Mouse (Mus musculus): ENCODE measurements around the gene Uvrag.

The Uvrag gene

GRCm38 (mm10) chr7:98916581-98916980 lies 224.4 kb downstream of the Uvrag start:
- no peak for DNase-seq

GRCm38 (mm10) chr7:98912953-98913360 lies 228.0 kb downstream of the Uvrag start:
- peak in 1 of 2 experiments; percentile 38 for DNase-seq

- no peak for DNase-seq
Measured at GRCm38 (mm10) chr7:98911276-98911675, 229.7 kb downstream of the Uvrag start.

- no peak for DNase-seq
Measured at GRCm38 (mm10) chr7:98910712-98911111, 230.2 kb downstream of the Uvrag start.

- no peak for DNase-seq
Measured at GRCm38 (mm10) chr7:98910164-98910563, 230.8 kb downstream of the Uvrag start.

GRCm38 (mm10) chr7:98907476-98907875 lies 233.5 kb downstream of the Uvrag start:
- DNase-seq, result no peak

GRCm38 (mm10) chr7:98904659-98905362 lies 236.1 kb downstream of the Uvrag start:
- no peak for DNase-seq

GRCm38 (mm10) chr7:98903884-98904283 lies 237.1 kb downstream of the Uvrag start:
- DNase-seq, result peak in 1 of 2 experiments; percentile 16

GRCm38 (mm10) chr7:98901120-98901519 lies 239.8 kb downstream of the Uvrag start:
- DNase-seq, result no peak

GRCm38 (mm10) chr7:98899815-98900214 lies 241.1 kb downstream of the Uvrag start:
- no peak for DNase-seq

GRCm38 (mm10) chr7:98897323-98897722 lies 243.6 kb downstream of the Uvrag start:
- DNase-seq, result no peak

- no peak for DNase-seq
Measured at GRCm38 (mm10) chr7:98895501-98896095, 245.3 kb downstream of the Uvrag start.

GRCm38 (mm10) chr7:98894768-98895167 lies 246.2 kb downstream of the Uvrag start:
- DNase-seq, result no peak

GRCm38 (mm10) chr7:98894305-98894704 lies 246.6 kb downstream of the Uvrag start:
- no peak for DNase-seq

GRCm38 (mm10) chr7:98893144-98893543 lies 247.8 kb downstream of the Uvrag start:
- no peak for DNase-seq

- DNase-seq, result no peak
Measured at GRCm38 (mm10) chr7:98889211-98889610, 251.7 kb downstream of the Uvrag start.

- no peak for DNase-seq
Measured at GRCm38 (mm10) chr7:98888810-98889209, 252.1 kb downstream of the Uvrag start.

GRCm38 (mm10) chr7:98887811-98888261 lies 253.1 kb downstream of the Uvrag start:
- DNase-seq, result no peak

GRCm38 (mm10) chr7:98881887-98882286 lies 259.1 kb downstream of the Uvrag start:
- no peak for DNase-seq

- DNase-seq, result no peak
Measured at GRCm38 (mm10) chr7:98879176-98879575, 261.8 kb downstream of the Uvrag start.

- no peak for DNase-seq
Measured at GRCm38 (mm10) chr7:98876119-98876518, 264.8 kb downstream of the Uvrag start.

GRCm38 (mm10) chr7:98875390-98875990 lies 265.5 kb downstream of the Uvrag start:
- no peak for DNase-seq

GRCm38 (mm10) chr7:98874411-98874951 lies 266.5 kb downstream of the Uvrag start:
- peak; percentile 21 to 39 for DNase-seq

GRCm38 (mm10) chr7:98873316-98873715 lies 267.6 kb downstream of the Uvrag start:
- DNase-seq, result no peak
